Mouse (Mus musculus): Measurements from ENCODE around the gene Chst11.

Chst11 gene

DNA sequence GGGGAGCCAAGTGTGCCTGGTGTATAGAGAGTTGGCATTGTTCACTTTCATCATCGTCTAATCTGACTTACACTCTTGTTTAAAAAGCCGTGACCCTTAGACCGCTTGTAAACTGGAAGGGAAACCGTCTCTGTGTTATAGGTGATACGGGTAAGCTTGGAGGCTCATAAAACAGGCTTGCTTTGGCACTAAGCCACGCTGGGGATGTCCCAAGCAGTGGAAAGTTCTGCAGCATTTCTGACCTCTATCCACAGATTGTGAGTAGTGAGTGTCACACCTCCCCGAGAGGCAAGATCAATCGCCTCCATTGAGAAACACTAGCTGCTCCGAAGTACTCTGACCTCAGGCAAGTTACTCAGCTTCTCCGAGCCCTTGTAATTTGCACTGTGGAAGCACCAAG is 47.3 kb downstream of the Chst11 start:
- no peak for DNase-seq (ENCODE audit: low read depth, low spot score)

GRCm38 (mm10) chr10:83036340-83037045 is 51.2 kb downstream of the Chst11 start:
- DNase-seq (ENCODE audit: low read depth, low spot score), result no peak

- no peak for DNase-seq (ENCODE audit: low read depth, low spot score)
Observed at GRCm38 (mm10) chr10:83038166-83038565, 52.9 kb downstream of the Chst11 start.

- DNase-seq (ENCODE audit: low read depth, low spot score), result no peak
Observed at GRCm38 (mm10) chr10:83039414-83039813, 54.1 kb downstream of the Chst11 start.

- DNase-seq (ENCODE audit: low read depth, low spot score), result no peak
Observed at GRCm38 (mm10) chr10:83041875-83042274, 56.6 kb downstream of the Chst11 start.

DNA sequence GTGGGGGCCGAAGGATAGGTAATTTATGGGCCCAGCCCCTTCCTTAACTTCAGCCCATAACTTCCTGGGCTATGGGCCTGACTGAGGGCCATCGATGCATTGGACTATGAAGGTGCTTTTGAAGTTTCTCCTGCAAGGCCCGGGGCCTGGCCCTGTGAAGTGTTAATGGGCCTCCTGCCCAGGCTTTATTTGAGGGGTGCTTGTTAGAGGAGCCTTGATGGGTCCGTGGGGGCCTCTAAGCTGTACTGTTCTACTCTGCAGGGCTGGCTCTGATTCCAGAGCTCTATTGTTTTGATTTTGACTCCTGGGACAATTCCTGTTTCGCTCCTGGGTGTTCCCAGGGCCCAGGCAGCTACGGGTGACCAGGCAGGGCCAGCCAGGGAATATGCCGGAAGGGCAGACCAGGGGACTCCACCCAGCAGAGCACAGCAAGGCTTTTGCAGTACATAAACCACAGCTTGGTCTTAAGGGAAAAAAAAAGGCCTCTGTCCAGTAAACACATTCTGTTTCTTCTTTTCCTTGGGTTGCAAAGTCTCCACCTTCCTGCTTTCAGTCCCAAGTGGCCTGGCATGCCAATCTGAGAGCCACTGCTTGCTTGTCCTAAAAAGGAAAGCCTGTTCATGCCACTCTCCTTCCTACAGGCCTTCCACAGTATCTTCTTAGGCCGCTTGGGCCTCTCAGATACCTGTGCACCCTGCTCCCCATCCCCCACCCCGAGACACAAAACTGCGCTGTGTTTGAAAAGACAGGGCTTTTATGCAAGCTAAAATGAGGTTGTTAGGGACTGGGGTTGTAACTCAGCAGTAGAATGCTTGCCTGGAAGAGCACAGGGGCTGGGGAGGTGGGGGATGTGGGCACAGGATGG is 57.5 kb downstream of the Chst11 start:
- no peak for DNase-seq (ENCODE audit: low read depth, low spot score)

GRCm38 (mm10) chr10:83043478-83044259 is 58.4 kb downstream of the Chst11 start:
- no peak for DNase-seq (ENCODE audit: low read depth, low spot score)

GRCm38 (mm10) chr10:83049174-83049780 is 64.0 kb downstream of the Chst11 start:
- no peak for DNase-seq (ENCODE audit: low read depth, low spot score)

- DNase-seq (ENCODE audit: low read depth, low spot score), result no peak
Observed at GRCm38 (mm10) chr10:83053886-83054550, 68.7 kb downstream of the Chst11 start.

GRCm38 (mm10) chr10:83056291-83056690 is 71.0 kb downstream of the Chst11 start:
- no peak for DNase-seq (ENCODE audit: low read depth, low spot score)

DNA sequence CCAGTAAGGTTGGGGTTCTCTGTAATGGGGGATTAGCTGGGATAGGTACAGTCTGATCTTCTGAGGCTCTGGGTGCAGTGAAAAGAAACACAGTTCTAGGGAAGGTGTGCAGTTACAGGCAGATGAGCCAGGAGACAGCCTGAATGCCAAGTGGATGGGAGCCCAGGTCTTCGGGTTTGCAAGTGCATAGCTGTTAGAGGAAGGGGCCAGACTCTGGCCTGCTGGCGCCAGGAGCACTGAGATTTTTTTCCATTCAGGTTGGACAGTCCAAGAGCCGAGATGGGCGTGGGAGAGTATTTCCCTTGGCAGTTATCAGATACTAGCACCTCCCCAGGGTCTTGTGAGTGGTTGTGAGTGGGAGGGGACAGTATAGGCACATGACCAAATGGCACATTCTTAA is 71.6 kb downstream of the Chst11 start:
- DNase-seq (ENCODE audit: low read depth, low spot score), result no peak

GRCm38 (mm10) chr10:83060066-83060782 is 74.9 kb downstream of the Chst11 start:
- no peak for DNase-seq (ENCODE audit: low read depth, low spot score)

GRCm38 (mm10) chr10:83062315-83062714 is 77.0 kb downstream of the Chst11 start:
- no peak for DNase-seq (ENCODE audit: low read depth, low spot score)

- DNase-seq (ENCODE audit: low read depth, low spot score), result no peak
Observed at GRCm38 (mm10) chr10:83064796-83065195, 79.5 kb downstream of the Chst11 start.

DNA sequence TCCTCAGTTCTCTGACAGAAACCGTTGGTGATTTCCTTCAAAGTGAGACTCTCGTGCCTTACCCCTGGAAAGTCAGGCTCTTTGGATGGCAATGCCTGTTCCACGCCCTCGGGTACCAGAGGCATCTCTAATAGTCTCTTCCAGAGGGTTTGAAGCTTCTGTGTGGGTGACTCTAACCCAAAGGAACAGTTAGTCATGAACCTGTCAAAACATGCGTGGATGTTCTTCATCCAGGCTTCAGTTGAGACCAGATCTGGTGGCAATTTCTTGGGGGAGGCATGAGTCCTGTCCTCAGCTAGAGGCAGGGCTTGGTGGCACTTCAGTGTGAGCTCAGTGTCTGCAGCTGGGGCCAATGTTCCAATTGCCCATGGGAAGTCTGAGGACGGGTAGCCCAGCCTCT is 80.9 kb downstream of the Chst11 start:
- no peak for DNase-seq (ENCODE audit: low read depth, low spot score)

DNA sequence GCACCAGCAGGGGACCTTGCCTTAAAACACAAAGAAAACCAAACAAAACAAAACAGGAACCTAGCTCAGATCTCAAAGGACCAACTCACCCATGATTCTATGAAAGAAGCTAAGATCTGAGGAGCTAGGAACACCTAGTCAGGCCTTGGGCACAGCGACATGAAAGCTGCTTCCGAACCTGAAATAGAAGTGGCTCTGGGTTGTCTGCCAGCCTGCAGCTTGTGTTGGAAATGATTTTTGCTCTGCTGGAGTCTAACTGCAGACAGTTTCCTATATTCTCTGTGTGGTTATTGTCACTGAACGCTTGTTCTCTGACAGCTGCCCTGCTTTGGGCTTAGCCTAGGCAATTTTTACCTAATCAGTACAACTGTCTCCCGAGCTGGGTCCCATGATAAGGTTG is 82.0 kb downstream of the Chst11 start:
- DNase-seq (ENCODE audit: low read depth, low spot score), result no peak

- DNase-seq (ENCODE audit: low read depth, low spot score), result no peak
Observed at GRCm38 (mm10) chr10:83068466-83068865, 83.2 kb downstream of the Chst11 start.

GRCm38 (mm10) chr10:83069791-83070190 is 84.5 kb downstream of the Chst11 start:
- DNase-seq (ENCODE audit: low read depth, low spot score), result no peak

DNA sequence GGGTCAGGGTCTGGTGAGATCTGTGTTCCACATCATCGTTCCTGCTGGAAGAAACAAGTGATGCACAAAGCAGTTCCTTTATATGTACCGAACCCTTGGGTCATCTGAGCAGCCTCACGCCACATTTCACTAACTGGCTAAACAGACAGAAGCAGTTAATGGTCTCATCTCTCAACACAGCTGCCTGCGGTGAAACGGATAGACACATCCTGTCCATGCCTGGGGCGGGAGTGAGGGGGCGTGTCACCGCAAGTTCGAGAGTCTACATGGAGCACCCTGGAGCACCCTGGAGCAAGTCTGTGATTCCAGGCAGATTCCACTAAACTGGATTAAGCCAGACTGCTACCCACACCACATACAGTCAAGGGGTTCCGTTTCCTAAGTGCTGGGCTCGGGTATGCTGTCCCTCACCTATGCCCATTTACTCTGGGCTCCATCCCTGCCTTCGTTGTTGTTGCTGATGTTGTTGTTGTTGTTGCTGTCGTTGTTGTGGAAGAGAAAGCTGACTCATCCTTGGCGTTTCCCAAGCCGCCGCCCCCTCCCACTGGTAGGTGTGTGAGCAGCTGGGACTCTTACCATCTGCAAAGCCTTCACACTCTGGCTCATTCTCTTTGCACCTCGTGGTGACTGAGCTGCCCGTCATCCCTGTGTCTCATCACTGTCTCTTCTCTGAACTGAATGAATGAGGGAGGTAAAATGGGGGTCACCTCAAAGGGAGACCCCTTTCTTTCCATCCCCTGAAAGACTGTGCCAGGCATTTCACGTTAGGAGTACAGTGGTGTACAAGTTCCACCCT is 86.7 kb downstream of the Chst11 start:
- no peak for DNase-seq (ENCODE audit: low read depth, low spot score)

GRCm38 (mm10) chr10:83073119-83073518 is 87.8 kb downstream of the Chst11 start:
- DNase-seq (ENCODE audit: low read depth, low spot score), result no peak
